Mouse (Mus musculus) layer of hippocampus, postnatal 25 days (tissue): ENCODE measurements around the gene Pard3. TPM values are rescaled to one million over a fixed set of nuclear protein-coding genes. Genes with fewer than 3 reads are reported as not detected.
A peak's percentile ranks its signal among the peaks of the same experiment; 100 is the strongest.

Source experiments
- DNase-seq, 2 experiments: peaks; one replicate each; pipeline ENCODE4 v3.0.0; 2022; ENCODE audit warnings: mixed read lengths in 2 of 2, low spot score in 1 of 2; ENCODE audit errors: extremely low spot score in 1 of 2
- total RNA-seq, 2 experiments: library from RNA; stranded (reverse); gene quantifications; 2 replicates each; pipeline ENCODE4 v1.2.3; 2021

The Pard3 gene
- total RNA-seq, 2 experiments from 2014 or later = 21.8 to 22.7 TPM

- DNase-seq = no peak
These were observed 18.8 kb downstream of the Pard3 start for GRCm38 (mm10) chr8:127082486-127082885.

DNA sequence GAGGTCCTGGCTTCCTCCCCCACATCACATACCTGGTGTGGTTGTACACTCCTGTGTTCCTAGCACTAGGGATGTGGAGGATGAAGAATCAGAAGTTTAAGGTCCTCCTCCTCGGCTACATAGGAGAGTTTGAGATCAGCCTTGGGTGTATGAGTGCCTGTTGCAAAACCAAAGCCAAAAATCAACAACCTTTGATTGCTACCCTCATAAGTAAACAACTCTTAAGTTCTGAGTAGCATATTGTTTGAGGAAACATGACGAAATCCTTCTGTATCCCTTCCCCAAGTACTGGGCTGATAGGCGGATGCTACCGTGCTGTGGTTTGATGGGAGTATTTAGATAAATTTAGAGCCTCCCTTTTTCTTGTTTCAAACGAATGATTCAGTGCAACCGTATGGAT, 20.9 kb downstream of the Pard3 start:
- DNase-seq = no peak

- DNase-seq = no peak
These were observed 23.7 kb downstream of the Pard3 start for GRCm38 (mm10) chr8:127087434-127087833.

GRCm38 (mm10) chr8:127088372-127088771, 24.7 kb downstream of the Pard3 start:
- DNase-seq = no peak

GRCm38 (mm10) chr8:127089021-127089420, 25.3 kb downstream of the Pard3 start:
- DNase-seq = no peak

GRCm38 (mm10) chr8:127090435-127090834, 26.7 kb downstream of the Pard3 start:
- no peak for DNase-seq

- no peak for DNase-seq
These were observed 28.2 kb downstream of the Pard3 start for GRCm38 (mm10) chr8:127091936-127092335.

DNA sequence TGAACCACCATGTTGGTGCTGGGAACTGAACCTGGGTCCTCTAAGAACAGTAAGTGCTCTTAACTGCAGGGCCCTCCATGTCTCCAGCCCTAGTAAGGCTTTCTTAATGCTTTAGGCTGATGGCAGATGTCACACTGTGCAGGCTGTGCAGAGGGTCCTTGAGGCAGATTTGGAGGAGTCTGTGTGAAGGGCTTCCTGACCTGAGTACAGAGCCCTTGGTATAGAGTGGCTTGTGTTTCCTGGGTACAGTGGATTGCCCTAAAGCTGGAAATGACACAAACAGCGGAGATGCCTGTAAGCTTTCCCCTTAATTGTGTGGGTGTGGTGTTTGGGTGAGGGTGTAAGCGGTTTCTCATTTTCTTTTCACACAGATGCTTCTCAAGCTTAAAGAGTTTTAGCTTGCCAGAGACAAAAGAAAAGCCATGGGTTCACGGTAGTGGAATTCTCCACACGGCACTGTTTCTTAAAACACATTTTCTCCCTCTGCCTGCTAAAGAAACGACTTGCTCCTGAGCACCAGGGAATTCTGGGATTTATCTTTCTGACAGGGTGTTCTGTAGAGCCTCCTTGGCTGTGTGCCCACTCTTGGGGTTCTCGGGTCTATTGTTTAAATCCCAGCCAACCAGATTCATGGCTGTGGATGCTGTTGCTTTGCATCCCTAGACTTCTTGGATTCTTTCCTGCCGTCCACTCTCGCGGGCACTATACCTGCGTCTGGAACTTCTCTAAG, 28.9 kb downstream of the Pard3 start:
- peak in 1 of 2 experiments; percentile 36 for DNase-seq

- DNase-seq = no peak
These were observed 29.4 kb downstream of the Pard3 start for GRCm38 (mm10) chr8:127093113-127093426.

GRCm38 (mm10) chr8:127095763-127096162, 32.1 kb downstream of the Pard3 start:
- DNase-seq = no peak

GRCm38 (mm10) chr8:127099439-127100090, 35.9 kb downstream of the Pard3 start:
- DNase-seq = no peak

GRCm38 (mm10) chr8:127103256-127103655, 39.6 kb downstream of the Pard3 start:
- no peak for DNase-seq

DNA sequence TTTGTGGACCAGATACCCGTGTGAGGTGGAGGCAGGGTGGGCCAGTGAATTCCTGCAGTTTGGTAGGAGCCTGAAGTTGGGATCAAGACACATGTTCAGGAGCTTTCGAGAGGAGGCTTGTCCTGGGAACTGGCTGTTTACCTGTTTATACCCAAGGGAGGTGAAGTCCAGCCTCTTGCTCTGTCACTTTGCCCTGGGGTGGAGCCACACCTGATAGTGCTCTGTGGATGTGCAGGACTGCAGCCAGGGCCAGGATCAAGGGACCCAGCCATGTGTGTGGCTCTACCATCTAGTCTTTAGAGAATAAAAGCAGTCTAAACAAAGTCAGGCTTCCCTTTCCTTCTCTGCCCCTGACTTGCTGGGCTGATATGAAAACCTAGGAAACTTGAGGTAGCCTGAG, 40.9 kb downstream of the Pard3 start:
- no peak for DNase-seq

DNA sequence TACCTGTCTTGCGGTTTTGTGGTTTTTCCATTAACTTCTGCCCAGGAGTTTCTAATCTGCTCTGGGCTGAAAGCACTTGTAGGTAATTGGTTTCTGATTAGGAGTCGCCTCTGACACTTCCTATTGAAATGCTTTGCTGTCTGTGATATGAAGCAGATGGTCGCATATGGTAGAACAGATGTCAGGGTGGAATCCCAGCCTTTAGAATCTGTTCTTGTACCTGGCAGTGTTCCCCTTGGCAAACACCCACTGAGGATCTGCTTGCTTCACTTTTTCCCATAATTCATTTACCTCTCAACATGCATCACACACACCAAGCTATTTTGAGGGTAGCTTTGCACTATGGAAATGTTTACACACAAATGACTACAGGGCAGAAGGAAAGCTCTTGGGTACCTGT, 44.2 kb downstream of the Pard3 start:
- DNase-seq = peak; percentile 46 to 76

DNA sequence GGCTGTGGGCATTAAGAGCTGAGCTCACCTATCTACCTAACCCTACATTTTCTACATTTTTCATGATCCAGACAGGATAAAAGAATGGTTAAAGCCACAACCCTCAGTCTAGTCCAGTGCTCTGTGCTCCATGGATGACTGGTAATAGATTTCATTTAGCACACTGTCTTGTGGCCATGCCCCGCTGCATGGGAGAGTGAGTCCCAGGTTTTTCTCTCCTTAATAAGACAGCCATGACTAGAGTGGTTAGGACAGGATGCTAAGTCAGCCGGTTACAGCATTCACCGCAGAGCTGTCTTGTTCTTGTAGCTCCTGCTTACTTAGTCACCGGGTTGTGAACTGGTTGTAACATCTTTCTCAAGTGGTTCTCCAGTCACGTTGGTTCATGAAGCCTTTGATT, 49.5 kb downstream of the Pard3 start:
- no peak for DNase-seq

DNA sequence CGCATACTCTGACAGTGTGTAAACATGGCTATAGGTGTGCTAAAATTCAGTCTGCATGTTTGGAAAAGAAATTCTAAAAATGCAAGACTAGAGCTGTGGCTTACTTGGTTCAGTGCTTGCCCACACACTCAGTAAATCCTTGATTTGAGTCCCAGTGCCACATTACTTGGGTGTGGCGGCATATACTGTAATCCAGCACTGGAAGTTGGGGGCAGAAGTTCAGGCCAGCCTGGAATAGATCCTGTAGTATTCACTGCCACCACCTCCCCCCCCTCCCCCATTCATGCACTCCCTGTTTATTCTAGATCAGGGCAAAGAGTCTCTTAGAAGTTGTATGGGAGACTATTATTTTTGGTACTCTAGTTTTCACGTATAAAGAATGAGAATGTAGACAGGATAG, 52.1 kb downstream of the Pard3 start:
- DNase-seq = no peak

DNA sequence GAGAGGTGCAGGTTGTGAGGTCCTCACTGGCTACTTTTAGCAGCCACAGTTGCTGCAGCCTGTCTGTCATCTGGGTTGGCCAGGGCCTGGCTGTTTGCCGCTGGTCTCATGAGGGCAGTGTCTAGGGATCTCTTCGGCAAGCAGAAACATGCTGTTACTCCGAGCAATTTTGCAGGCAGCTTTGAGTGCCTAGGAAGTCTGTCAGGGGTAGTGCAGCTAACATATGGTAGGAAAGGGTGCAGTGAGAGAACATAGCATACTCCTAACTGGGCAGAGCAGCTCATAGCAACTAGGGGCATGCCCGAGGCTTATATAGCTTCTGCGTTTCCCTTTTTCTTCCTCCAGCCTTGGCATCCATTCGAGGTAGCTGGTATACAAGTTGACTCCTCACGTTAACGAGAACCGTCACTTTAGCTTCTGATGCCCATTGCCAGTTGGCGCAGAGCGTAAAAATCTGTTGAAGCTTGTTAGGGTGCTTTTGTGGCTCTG, 54.7 kb downstream of the Pard3 start:
- peak; percentile 15 to 18 for DNase-seq

DNA sequence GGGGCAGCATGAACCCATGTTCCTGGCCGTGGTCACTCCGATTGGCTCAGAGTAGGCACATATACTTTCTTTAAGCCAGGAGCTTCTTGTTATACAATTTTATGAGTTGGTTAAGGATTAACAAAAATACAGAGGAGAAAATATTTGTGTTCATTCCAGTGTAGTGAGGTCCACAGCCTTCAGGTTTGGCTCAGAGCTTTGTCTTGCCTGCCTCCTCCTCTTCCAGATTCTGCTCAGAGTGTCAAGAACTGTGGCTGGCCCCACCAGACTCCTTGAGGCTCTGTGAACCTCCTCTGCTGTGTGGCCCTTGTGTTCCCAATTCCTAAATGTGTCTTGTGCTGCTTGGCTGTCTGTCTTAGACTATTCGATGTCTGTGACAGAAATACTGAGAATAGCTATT, 59.7 kb downstream of the Pard3 start:
- no peak for DNase-seq

GRCm38 (mm10) chr8:127124795-127125194, 61.1 kb downstream of the Pard3 start:
- no peak for DNase-seq

DNA sequence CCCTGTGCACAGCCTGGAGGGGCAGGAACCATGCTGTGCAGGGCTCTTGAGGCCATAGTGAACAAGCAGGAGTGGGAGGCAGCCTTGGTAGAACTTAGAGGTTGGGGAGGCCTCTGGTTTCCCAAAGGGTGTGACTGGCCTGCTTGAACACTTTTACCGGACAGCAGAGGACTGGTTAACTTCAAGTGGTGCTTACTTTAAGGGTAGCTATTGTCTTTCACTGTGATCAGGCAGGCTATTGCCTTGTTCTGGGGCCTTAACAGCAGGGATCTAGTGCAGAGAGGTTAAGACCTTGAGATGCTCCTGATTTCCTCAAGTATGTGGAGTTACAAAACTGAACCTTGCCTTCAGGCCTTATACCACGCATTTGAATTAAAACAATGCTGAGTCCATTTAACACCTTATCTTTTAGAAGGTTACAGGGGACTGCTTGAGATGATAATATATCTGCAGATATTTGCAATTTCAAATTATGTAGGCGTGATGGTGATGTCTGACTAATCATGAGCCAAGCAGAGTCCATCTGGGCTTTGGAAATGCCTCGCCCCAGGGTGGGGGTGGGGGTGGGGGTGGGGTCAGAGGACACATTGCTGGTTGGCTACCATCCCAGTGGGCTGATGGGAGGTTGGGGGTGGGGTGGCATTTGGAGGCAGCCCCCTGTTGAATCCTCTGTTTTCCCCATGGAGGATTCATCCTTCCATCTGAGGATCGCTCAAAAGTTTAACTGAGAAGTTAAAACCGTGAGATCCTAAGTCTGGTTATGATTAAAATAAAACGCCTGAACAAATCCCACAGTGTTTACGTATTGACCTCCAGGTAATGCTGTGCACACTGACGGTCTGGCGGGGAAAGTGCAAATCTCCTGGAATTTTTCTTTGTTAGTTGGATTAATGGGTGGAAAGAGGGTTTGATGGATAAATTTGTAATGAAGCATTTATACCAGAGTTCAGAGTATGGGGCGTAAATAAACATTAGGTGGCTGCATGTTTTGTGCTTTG, 62.3 kb downstream of the Pard3 start:
- no peak for DNase-seq
